11 mouse cellular contexts compared by ENCODE assay signal in the genomic region with DNA sequence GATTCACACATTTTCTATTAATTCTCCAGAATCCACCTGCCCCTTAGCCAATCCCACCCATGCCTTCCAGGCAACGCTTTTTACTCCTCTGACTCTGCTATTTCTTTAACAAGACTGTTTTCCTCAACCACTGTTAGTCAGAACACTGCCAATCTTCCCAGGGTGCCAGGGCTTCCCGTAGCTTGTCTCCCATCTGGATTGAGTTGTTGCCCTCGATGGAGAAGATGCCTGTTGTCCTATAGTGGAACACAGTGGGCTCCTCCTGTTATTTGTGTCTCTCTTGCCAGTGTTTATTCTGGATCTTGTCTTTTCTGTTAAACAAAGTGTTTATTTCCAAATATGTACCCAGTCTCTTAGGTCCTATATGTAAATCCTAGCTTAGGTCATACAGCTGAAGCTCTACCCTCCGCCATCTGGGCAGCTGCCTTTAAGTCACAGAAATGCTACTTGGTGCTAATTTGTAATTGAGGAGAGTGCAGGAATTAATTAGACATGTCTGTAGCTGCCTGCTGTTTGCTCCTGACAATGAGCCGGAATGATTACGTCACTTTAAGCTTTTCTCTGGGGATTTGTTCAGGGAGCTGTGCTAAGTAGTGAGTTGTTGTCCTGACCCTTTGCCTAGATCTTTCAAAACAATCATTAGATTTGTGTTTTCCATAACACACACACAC.
A peak's percentile ranks its signal among the peaks of the same experiment; 100 is the strongest.
DNase-seq lines count a peak whose midpoint lies in the region; ATAC-seq lines count a peak whose summit lies in the region.
"Had no signal": no experiment of that assay in that cellular context is flagged by ENCODE, and none has a peak within 500 bp of the region (broad histone marks: within the 10 kb centered on the region; RNA-seq: fewer than 3 reads in every experiment).

No protein-coding gene starts in this region.

- no peak overlapping the region for H3K27ac ChIP-seq in neural tube, embryonic 11.5 days (ENCODE audit: low read depth, low read length)
- peak overlapping the region; percentile 7 for H3K27ac ChIP-seq in midbrain, embryonic 10.5 days (replicated peaks)
- H3K27ac ChIP-seq: lung, embryonic 15.5 days had no signal

- H3K9ac ChIP-seq in neural tube, embryonic 11.5 days (ENCODE audit: low read length), result no peak overlapping the region
- H3K9ac ChIP-seq: lung, embryonic 15.5 days had no signal

- peak; percentile 63 for ATAC-seq in neural tube, embryonic 11.5 days (ENCODE audit: insufficient read depth, low FRiP score, low TSS enrichment)

- no peaks in the 10 kb centered on the region for H3K4me1 ChIP-seq in neural tube, embryonic 11.5 days (ENCODE audit: control insufficient read depth, insufficient read depth, low read length)
- peaks cover 17% of the 10 kb centered on the region for H3K4me1 ChIP-seq in midbrain, embryonic 10.5 days
- H3K4me1 ChIP-seq: lung, embryonic 15.5 days had no signal

- H3K9me3 ChIP-seq in neural tube, embryonic 11.5 days (ENCODE audit: control insufficient read depth, low read length), result no peaks in the 10 kb centered on the region
- no peaks in the 10 kb centered on the region for H3K9me3 ChIP-seq in midbrain, embryonic 10.5 days (replicated peaks)
- H3K9me3 ChIP-seq: lung, embryonic 15.5 days had no signal

- H3K36me3 ChIP-seq in neural tube, embryonic 11.5 days (ENCODE audit: control insufficient read depth, insufficient read depth, low read length), result no peaks in the 10 kb centered on the region
- H3K36me3 ChIP-seq in midbrain, embryonic 10.5 days, result no peaks in the 10 kb centered on the region
- H3K36me3 ChIP-seq: lung, embryonic 15.5 days had no signal

- DNase-seq in gastrocnemius, adult 18-20 months (ENCODE audit: low spot score), result peak; percentile 17
- no peak for DNase-seq in gastrocnemius, postnatal 25 days
- DNase-seq in neural tube, embryonic 11.5 days (ENCODE audit: low spot score), result peak; percentile 24
- no peak for DNase-seq in neural tube, embryonic 10.5 days (ENCODE audit: extremely low spot score, low spot score)
- peak; percentile 16 for DNase-seq in midbrain, embryonic 10.5 days (ENCODE audit: low spot score)
- DNase-seq in B cell, adult 2 months, result no peak
- no peak for DNase-seq in urinary bladder, postnatal 10 days (ENCODE audit: low spot score)
- DNase-seq in layer of hippocampus, adult 8-10 months (ENCODE audit: low spot score in 2 of 2), result no peak
- DNase-seq: right cerebral cortex, adult 18-20 months had no signal

- 73% methylated on average over 6 of the region's 6 CpGs for WGBS in neural tube, embryonic 11.5 days
- WGBS in midbrain, embryonic 10.5 days, result 41% methylated on average over 6 of the region's 6 CpGs

- no peak overlapping the region for H3K4me3 ChIP-seq in neural tube, embryonic 11.5 days (ENCODE audit: low read depth, low read length)
- H3K4me3 ChIP-seq in midbrain, embryonic 10.5 days, result no peak overlapping the region
- H3K4me3 ChIP-seq: layer of hippocampus, adult 2 months; lung, embryonic 15.5 days had no signal

- H3K27me3 ChIP-seq in neural tube, embryonic 11.5 days (ENCODE audit: control insufficient read depth, insufficient read depth, low read length), result no peaks in the 10 kb centered on the region
- H3K27me3 ChIP-seq in midbrain, embryonic 10.5 days (ENCODE audit: low read depth, poor library complexity, severe bottlenecking), result no peaks in the 10 kb centered on the region
- H3K27me3 ChIP-seq: lung, embryonic 15.5 days had no signal

- H3K4me2 ChIP-seq in neural tube, embryonic 11.5 days (ENCODE audit: low read depth), result no peak overlapping the region
- H3K4me2 ChIP-seq: lung, embryonic 15.5 days had no signal

Comparison
In these comparisons a context has a peak if more than half of its experiments do, and no peak if none do; other contexts are left out.
1. DNase-seq: peak in gastrocnemius, adult 18-20 months (single experiment), neural tube, embryonic 11.5 days (single experiment) and midbrain, embryonic 10.5 days (single experiment); none in gastrocnemius, postnatal 25 days (single experiment), neural tube, embryonic 10.5 days (single experiment), B cell, adult 2 months (0 of 2), urinary bladder, postnatal 10 days (single experiment) and layer of hippocampus, adult 8-10 months (0 of 2).